Mouse (Mus musculus): ENCODE measurements around the gene Ifitm3. TPM values are rescaled to one million over a fixed set of nuclear protein-coding genes. Genes with fewer than 3 reads are reported as not detected.
"Not testable (repeated sequence)": the region's sequence is repeated elsewhere in the genome, so short reads cannot be mapped to it uniquely, and the experiment has no call there.

The Ifitm3 gene
- total RNA-seq, 2 experiments from 2014 or later, result 94.2 to 155 TPM

- no peak for DNase-seq (ENCODE audit: low spot score in 2 of 2)
These were observed 4.1 kb downstream of the Ifitm3 start for GRCm38 (mm10) chr7:141006446-141006845.

GRCm38 (mm10) chr7:141003248-141004010 is 7.1 kb downstream of the Ifitm3 start:
- DNase-seq (ENCODE audit: low spot score in 2 of 2), result no peak

GRCm38 (mm10) chr7:141000881-141001708 is 9.5 kb downstream of the Ifitm3 start:
- DNase-seq (ENCODE audit: low spot score in 2 of 2), result no peak

- DNase-seq (ENCODE audit: low spot score in 2 of 2), result no peak
These were observed 11.5 kb downstream of the Ifitm3 start for GRCm38 (mm10) chr7:140998853-140999700.

DNA sequence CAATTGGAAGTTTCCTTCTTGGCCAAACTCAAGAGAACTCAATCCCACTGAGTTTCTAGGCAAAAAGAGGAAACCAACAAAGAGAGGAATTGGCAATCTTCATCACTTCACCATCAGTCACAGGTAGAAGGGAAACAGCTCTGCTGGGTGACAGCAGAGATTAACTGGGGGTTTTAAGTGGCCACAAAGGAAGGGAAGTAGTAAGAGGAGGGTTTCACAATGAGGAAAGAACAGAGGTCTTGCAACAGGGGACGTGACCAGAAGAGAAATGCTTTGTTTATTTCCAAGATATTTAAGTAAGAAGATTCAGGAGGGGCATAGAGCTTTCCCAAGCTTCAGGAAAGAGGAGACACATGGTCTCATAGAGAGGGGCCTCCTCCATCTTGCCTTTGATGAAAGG is 12.8 kb downstream of the Ifitm3 start:
- DNase-seq (ENCODE audit: low spot score in 2 of 2), result no peak

- no peak for DNase-seq (ENCODE audit: low spot score in 2 of 2)
These were observed 19.4 kb downstream of the Ifitm3 start for GRCm38 (mm10) chr7:140991117-140991689.

DNA sequence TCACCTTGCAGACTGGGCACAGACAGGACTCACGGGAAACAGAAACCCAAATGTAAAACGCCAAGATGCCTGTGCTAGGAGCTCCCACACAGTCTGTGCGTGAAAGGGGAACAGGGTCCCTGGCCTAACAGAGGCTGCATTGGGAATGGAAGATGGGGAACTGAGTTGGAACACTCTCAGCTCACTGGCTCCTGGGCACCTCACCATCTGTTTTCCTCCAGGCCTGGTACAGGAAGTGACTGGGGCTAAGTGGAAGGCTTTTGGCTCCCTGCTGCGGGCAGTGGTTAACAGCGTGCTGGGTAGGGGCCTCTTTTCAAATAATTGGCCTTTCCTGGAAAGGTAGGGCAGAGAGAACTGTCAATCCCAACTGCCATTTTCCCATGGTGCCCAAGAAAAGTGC is 19.9 kb downstream of the Ifitm3 start:
- DNase-seq (ENCODE audit: low spot score in 2 of 2), result no peak

DNA sequence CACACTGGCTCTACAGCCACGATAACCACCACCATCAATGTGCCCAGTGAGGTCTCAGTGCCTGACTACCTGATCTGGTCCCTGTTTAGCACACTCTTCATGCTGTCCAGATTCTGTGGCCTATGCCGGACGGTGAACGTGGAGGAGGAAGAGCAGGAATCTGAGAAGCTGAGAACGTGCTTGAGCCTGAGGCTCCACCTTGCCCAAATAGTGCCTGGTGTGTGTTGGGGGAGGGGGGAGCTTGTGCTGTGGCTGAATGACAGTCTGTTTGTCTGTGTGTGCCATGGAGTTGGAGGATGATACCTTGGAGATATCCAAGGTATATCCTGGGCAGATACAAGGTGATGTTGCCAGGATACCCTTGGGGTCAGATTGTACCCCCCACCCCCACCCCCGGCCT is 20.4 kb downstream of the Ifitm3 start:
- no peak for DNase-seq (ENCODE audit: low spot score in 2 of 2)

- DNase-seq (ENCODE audit: low spot score in 2 of 2), result no peak
These were observed 21.5 kb downstream of the Ifitm3 start for GRCm38 (mm10) chr7:140989022-140989421.

- DNase-seq (ENCODE audit: low spot score in 2 of 2), result no peak
These were observed 23.1 kb downstream of the Ifitm3 start for GRCm38 (mm10) chr7:140987182-140988138.

- DNase-seq (ENCODE audit: low spot score in 2 of 2), result no peak
These were observed 27.6 kb downstream of the Ifitm3 start for GRCm38 (mm10) chr7:140982971-140983370.

DNA sequence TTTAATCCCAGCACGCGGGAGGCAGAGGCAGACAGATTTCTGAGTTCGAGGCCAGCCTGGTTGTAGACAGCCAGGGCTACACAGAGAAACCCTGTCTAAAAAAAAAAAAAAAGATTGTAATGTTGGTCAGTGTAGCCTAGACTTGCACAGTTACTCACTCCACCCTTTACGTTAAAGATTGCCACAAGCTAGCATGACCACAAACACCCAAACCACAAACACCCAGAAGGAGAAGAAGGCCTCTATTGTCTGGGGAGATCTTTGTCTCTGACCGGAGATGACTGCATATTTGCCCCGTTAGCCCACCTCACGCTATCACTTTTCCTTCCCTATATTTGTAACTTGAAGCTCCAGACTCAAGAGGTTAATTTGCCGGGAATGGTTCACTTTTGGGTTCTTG is 28.9 kb downstream of the Ifitm3 start:
- no peak for DNase-seq (ENCODE audit: low spot score in 2 of 2)

DNA sequence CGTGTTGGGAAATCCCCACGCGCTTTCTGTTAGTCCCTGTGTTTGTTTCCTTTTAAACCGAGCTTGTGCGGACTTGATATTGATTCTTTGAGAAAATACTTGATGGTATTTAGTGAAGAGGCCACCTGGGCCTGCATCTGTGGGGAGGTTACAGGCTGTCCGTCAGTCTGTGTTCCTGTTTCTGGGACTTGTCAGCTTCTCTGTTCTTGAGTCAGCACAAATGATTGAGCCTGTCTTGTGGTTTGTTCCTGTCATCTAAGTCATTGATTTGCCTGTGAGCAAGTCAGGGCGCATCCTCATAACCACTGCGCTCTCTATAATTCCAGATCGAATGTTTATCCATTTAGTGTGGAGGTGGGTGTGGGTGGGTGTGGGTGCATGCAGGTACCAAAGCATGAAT is 33.9 kb downstream of the Ifitm3 start:
- not testable (repeated sequence) for DNase-seq (ENCODE audit: low spot score in 2 of 2)

- no peak for DNase-seq (ENCODE audit: low spot score in 2 of 2)
These were observed 35.1 kb downstream of the Ifitm3 start for GRCm38 (mm10) chr7:140975465-140975864.

GRCm38 (mm10) chr7:140974940-140975339 is 35.6 kb downstream of the Ifitm3 start:
- DNase-seq (ENCODE audit: low spot score in 2 of 2), result no peak

DNA sequence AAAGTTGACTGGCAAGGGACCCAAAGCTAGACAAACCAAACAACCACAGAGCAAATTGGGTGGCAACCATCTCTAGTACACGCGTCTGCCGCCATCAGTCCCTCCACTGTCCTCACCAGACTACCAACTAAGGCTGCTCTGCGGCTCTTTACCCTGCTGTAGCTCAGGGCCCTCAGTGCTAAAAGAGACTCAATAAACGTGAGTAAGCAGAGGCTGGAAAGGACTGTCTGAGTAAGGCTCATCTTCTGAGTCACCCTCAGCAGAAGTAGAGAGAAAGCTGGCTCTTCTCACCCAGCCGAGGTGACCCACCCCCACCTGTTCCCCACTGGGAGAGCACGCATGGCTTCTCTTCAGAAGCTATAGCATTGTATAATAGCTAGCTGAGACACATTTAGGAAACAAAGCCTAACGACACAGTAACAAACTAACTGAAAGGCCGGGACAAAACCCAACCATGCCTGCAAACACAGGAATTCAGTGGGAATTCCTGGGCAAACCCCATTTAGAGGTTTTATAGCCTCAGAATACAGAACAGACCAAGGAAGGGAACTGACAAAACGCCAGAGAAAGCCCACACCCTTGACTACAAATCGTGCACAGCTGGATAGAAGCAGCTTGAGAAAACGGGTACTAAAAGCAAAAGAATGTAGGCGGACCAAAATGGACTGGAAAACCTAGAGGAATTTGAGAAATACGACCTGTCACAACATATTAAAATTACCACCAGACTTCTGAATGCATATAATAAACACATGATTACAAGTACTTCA is 37.0 kb downstream of the Ifitm3 start:
- DNase-seq (ENCODE audit: low spot score in 2 of 2), result no peak

DNA sequence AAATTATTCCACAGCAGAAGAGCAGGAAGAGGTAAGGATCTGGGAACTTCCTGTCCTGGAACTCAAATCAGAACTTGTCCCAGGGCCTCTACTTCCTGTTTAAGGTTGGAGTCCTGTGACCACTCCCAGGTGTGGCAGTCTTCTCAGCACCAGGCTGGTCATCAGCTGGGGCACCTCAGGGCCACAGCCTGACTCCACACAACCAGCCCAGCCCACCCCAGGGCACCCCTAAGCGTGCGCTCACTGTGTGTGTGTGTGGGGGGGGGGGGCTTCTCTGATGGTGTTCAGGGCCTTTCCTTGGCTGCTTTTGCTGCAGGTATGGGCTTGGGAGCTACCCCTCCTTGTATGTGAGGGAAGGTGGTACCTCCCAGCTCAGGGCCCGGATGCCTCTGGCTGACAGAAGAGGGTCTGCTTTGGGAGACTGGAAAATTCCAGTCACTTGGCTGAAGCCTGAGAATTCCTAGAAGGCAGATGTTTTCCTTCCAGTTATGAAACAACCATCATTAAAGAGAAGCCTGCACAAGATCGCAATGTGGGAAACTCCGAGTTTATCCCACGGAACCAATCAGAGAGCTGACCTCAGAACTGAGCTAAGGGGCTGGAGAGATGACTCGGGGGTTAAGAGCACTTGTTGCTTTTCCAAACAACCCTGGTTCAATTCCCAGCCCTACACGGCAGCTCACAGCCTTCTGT is 38.9 kb downstream of the Ifitm3 start:
- no peak for DNase-seq (ENCODE audit: low spot score in 2 of 2)

DNA sequence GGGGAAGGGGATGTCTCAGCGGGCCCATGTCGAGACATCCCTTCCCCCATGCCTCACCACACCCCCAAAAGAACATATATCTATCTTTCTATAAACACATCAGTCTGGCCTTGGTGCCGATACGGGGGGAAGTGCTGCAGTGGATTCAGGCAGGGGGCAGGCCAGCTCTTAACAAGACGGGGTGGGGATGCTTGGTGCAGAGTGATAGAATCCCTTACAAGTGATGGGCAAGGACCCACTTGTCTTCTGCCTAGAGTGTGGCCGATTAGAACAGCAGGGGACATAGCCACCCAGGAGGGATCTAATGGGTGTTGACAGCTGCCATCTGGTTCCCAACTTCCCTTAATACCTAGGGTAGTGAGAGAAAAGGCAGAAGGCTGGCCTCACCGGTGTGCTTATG is 39.6 kb downstream of the Ifitm3 start:
- no peak for DNase-seq (ENCODE audit: low spot score in 2 of 2)

- DNase-seq (ENCODE audit: low spot score in 2 of 2), result not testable (repeated sequence)
These were observed 41.9 kb downstream of the Ifitm3 start for GRCm38 (mm10) chr7:140968710-140969109.

All from adrenal gland, adult 18-20 months (tissue).